In the genomic region with DNA sequence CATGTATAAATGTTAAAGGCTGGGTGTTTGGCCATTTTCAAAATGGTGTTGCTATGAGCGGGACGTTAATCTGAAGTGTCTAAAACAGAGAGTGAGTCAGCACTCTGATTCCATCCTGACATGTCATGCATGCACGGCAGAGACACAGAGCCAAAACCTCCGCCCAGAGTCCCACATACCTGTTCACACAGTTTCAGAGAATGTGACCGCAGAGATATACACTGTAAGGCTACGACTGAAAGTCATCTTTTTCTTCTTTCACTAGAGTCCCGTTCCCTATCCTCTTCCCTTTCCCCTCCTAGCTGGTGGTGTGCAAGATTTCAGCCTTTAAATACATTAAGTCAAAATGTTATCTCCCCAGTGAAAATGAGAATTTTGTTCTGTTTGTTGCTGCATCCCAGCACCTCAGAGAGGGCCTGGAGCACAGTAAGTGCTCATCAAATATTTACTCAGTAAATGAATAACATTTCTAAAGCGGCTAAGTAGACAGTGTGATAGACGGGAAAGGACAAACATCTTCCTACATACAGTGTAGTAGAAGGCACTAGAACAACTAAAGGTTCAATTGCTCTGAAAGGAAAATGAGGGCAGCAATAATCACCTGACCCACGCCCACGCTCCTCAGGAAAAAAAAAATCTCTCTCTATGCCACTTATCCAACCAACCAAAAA, we compare ENCODE assay signal across 16 mouse cellular contexts. TPM values are rescaled to one million over a fixed set of nuclear protein-coding genes. Genes with fewer than 3 reads are reported as not detected.
DNase-seq lines count a peak whose midpoint lies in the region; ATAC-seq and TF ChIP-seq lines count a peak whose summit lies in the region.
"Had no signal": no experiment of that assay in that cellular context is flagged by ENCODE, and none has a peak within 500 bp of the region (broad histone marks: within the 10 kb centered on the region; RNA-seq: fewer than 3 reads in every experiment).

No protein-coding gene starts in this region.

- 0 out of 2 replicates have a peak, but pooled peaks cover 4% of the 10 kb centered on the region for H3K4me1 ChIP-seq in midbrain, embryonic 15.5 days
- no peaks in the 10 kb centered on the region for H3K4me1 ChIP-seq in midbrain, embryonic 11.5 days (ENCODE audit: control insufficient read depth, insufficient read depth, low read length)
- H3K4me1 ChIP-seq in liver, postnatal 0 days (ENCODE audit: insufficient read depth), result peaks cover 9% of the 10 kb centered on the region
- H3K4me1 ChIP-seq in cerebellum, adult 2 months (ENCODE audit: control insufficient read depth, insufficient read depth, low read length), result no peaks in the 10 kb centered on the region

- peak; percentile 26 for DNase-seq in kidney, adult 9 months
- no peak for DNase-seq in kidney, postnatal 4 days
- DNase-seq in midbrain, embryonic 11.5 days (ENCODE audit: low spot score, missing footprints), result no peak
- DNase-seq in liver, postnatal 0 days, result no peak
- DNase-seq in yolk sac, embryonic 10.5 days (ENCODE audit: low spot score), result peak; percentile 36
- DNase-seq in right cerebral cortex, postnatal 4 days, result no peak
- no peak for DNase-seq in cerebellum, adult 2 months
- DNase-seq: adrenal gland, postnatal 25 days; cerebellum, adult 9-11 months; right cerebral cortex, adult 18-20 months; spleen, adult 18-20 months; thymus, postnatal 14 days had no signal

- no peak overlapping the region for H3K9ac ChIP-seq in midbrain, embryonic 15.5 days
- no peak overlapping the region for H3K9ac ChIP-seq in midbrain, embryonic 11.5 days (ENCODE audit: low read length)
- no peak overlapping the region for H3K9ac ChIP-seq in liver, postnatal 0 days (replicated peaks)
- H3K9ac ChIP-seq: limb, embryonic 13.5 days had no signal

- no peak overlapping the region for H3K4me2 ChIP-seq in midbrain, embryonic 15.5 days
- no peak overlapping the region for H3K4me2 ChIP-seq in midbrain, embryonic 11.5 days
- H3K4me2 ChIP-seq in liver, postnatal 0 days (ENCODE audit: low read depth, low read length), result peak overlapping the region; percentile 4; the same call in 1 of the 2 replicates
- H3K4me2 ChIP-seq: limb, embryonic 13.5 days had no signal

- no peaks in the 10 kb centered on the region for H3K36me3 ChIP-seq in midbrain, embryonic 15.5 days (replicated peaks)
- no peaks in the 10 kb centered on the region for H3K36me3 ChIP-seq in midbrain, embryonic 11.5 days (ENCODE audit: control insufficient read depth, insufficient read depth, low read length)
- H3K36me3 ChIP-seq in liver, postnatal 0 days (replicated peaks; ENCODE audit: insufficient read depth, low read length), result no peaks in the 10 kb centered on the region

- TF ChIP-seq EP300 in liver, postnatal 0 days (IDR thresholded peaks at IDR 0.05; ENCODE audit: low read depth), result no peak

- H3K9me3 ChIP-seq in midbrain, embryonic 15.5 days, result no peaks in the 10 kb centered on the region
- no peaks in the 10 kb centered on the region for H3K9me3 ChIP-seq in midbrain, embryonic 11.5 days (ENCODE audit: control insufficient read depth, low read length)
- no peaks in the 10 kb centered on the region for H3K9me3 ChIP-seq in liver, postnatal 0 days (ENCODE audit: low read length)
- H3K9me3 ChIP-seq: forebrain, embryonic 10.5 days; hindbrain, embryonic 10.5 days; limb, embryonic 13.5 days had no signal

- 0 out of 2 replicates have a peak overlapping the region, but pooled peaks have one; percentile 14 for H3K27ac ChIP-seq in midbrain, embryonic 15.5 days
- no peak overlapping the region for H3K27ac ChIP-seq in midbrain, embryonic 11.5 days (ENCODE audit: low read depth, low read length)
- H3K27ac ChIP-seq in liver, postnatal 0 days (ENCODE audit: low read depth), result peak overlapping the region; percentile 77
- H3K27ac ChIP-seq in cerebellum, adult 2 months (ENCODE audit: insufficient read depth, low read length), result no peak overlapping the region
- H3K27ac ChIP-seq: forebrain, embryonic 10.5 days; hindbrain, embryonic 10.5 days; limb, embryonic 13.5 days had no signal

- no peak for TF ChIP-seq POLR2A in cerebellum, adult 2 months (IDR thresholded peaks at IDR 0.05; ENCODE audit: borderline replicate concordance, insufficient read depth, low read length)

- no peaks in the 10 kb centered on the region for H3K27me3 ChIP-seq in midbrain, embryonic 15.5 days (replicated peaks)
- no peaks in the 10 kb centered on the region for H3K27me3 ChIP-seq in midbrain, embryonic 11.5 days (ENCODE audit: control insufficient read depth, insufficient read depth, low read length)
- no peaks in the 10 kb centered on the region for H3K27me3 ChIP-seq in liver, postnatal 0 days (ENCODE audit: insufficient read depth, low read length)
- H3K27me3 ChIP-seq in cerebellum, adult 2 months (ENCODE audit: control insufficient read depth, insufficient read depth, low read length), result no peaks in the 10 kb centered on the region
- H3K27me3 ChIP-seq: limb, embryonic 13.5 days had no signal

- 84% methylated on average over 11 of the region's 11 CpGs for WGBS in midbrain, embryonic 15.5 days
- WGBS in midbrain, embryonic 11.5 days, result 89% methylated on average over 11 of the region's 11 CpGs
- WGBS in liver, postnatal 0 days (ENCODE audit: insufficient replicate concordance), result 49% methylated on average over 11 of the region's 11 CpGs
- WGBS in cerebellum, adult 2 months, result 92% methylated on average over 11 of the region's 11 CpGs

- ATAC-seq in midbrain, embryonic 15.5 days (replicated peaks), result no peak
- ATAC-seq in midbrain, embryonic 11.5 days (ENCODE audit: low FRiP score), result no peak
- ATAC-seq in liver, postnatal 0 days, result peak; percentile 81

- no peak overlapping the region for H3K4me3 ChIP-seq in midbrain, embryonic 15.5 days
- no peak overlapping the region for H3K4me3 ChIP-seq in midbrain, embryonic 11.5 days (ENCODE audit: low read depth, low read length)
- no peak overlapping the region for H3K4me3 ChIP-seq in liver, postnatal 0 days (ENCODE audit: low read depth, low read length)
- no peak overlapping the region for H3K4me3 ChIP-seq in cerebellum, adult 2 months (replicated peaks; ENCODE audit: insufficient read depth, low read depth, low read length)
- H3K4me3 ChIP-seq: forebrain, embryonic 10.5 days; hindbrain, embryonic 10.5 days; limb, embryonic 13.5 days had no signal

- TF ChIP-seq CTCF in liver, postnatal 0 days (IDR thresholded peaks at IDR 0.05; ENCODE audit: low read depth), result no peak
- TF ChIP-seq CTCF in cerebellum, adult 2 months (IDR thresholded peaks at IDR 0.05; ENCODE audit: borderline replicate concordance, insufficient read depth, low read depth, low read length), result no peak

RNA-seq across cellular contexts. Expression of gene Myo1b, which starts 59.5 kb away (rescaled TPM):
- polyA plus RNA-seq in midbrain, embryonic 15.5 days (2015; fragmentation: Nextera tagmentation; extraction: Ambion mirVana), result 69.4 and 69.6 TPM in 2 replicates
- polyA plus RNA-seq in midbrain, embryonic 11.5 days (2014; fragmentation: Nextera tagmentation; extraction: Ambion mirVana), result 104 and 105 TPM in 2 replicates
- polyA plus RNA-seq in liver, postnatal 0 days (2015; fragmentation: Nextera tagmentation; extraction: Ambion mirVana), result 10.7 and 12.6 TPM in 2 replicates
- 8.6 and 10.2 TPM in 2 replicates for polyA plus RNA-seq in cerebellum, adult 2 months (2012; rRNA removed)

Comparison
In these comparisons a context has a peak if more than half of its experiments do, and no peak if none do; other contexts are left out.
1. DNase-seq: peak in kidney, adult 9 months (single experiment) and yolk sac, embryonic 10.5 days (single experiment); none in kidney, postnatal 4 days (0 of 2), midbrain, embryonic 11.5 days (single experiment), liver, postnatal 0 days (single experiment), right cerebral cortex, postnatal 4 days (single experiment) and cerebellum, adult 2 months (0 of 2).
2. H3K27ac ChIP-seq: peak in midbrain, embryonic 15.5 days (single experiment) and liver, postnatal 0 days (single experiment); none in midbrain, embryonic 11.5 days (single experiment) and cerebellum, adult 2 months (single experiment).